Mouse (Mus musculus) heart, postnatal 0 days (tissue): Measurements from ENCODE around the gene Plekhf1. TPM values are rescaled to one million over a fixed set of nuclear protein-coding genes. Genes with fewer than 3 reads are reported as not detected.

Source experiments
- ATAC-seq: fragments of 200-750 bp; cut with Nextera tagmentation; 2 replicates; pipeline ENCODE4 v1.8.0; 2017; ENCODE audit warnings: low read depth, moderate number of reproducible peaks, moderate library complexity; ENCODE audit not compliant: insufficient read depth
- DNase-seq: peaks from one replicate; pipeline ENCODE4 v3.0.0-alpha.2; 2016; ENCODE audit warnings: low spot score
- H3K27ac ChIP-seq: fragments of 300-500 bp; sonication (generic); 2 replicates; pipeline ENCODE4 v1.5.1; 2014; ENCODE audit warnings: low read depth, mild to moderate bottlenecking
- H3K27me3 ChIP-seq: fragments of 300-500 bp; sonication (generic); 2 replicates; pipeline ENCODE4 v1.6.1; 2014; ENCODE audit warnings: low read length, mixed read lengths; ENCODE audit not compliant: control insufficient read depth, insufficient read depth
- H3K36me3 ChIP-seq: fragments of 300-500 bp; sonication (generic); replicated peaks from 2 replicates; pipeline ENCODE4 v1.6.1; 2014; ENCODE audit warnings: low read length, mixed read lengths; ENCODE audit not compliant: control insufficient read depth, insufficient read depth
- H3K4me1 ChIP-seq: fragments of 300-500 bp; sonication (generic); 2 replicates; pipeline ENCODE4 v1.6.1; 2014; ENCODE audit warnings: antibody characterized with exemption; ENCODE audit not compliant: control insufficient read depth, insufficient read depth
- H3K4me2 ChIP-seq: fragments of 300-500 bp; sonication (generic); 2 replicates; pipeline ENCODE4 v1.6.1; 2014; ENCODE audit warnings: low read depth, mild to moderate bottlenecking, low read length, moderate library complexity
- H3K4me3 ChIP-seq: fragments of 300-500 bp; sonication (generic); 2 replicates; pipeline ENCODE4 v1.5.1; 2014; ENCODE audit warnings: low read depth, low read length
- H3K9ac ChIP-seq: fragments of 300-500 bp; sonication (generic); replicated peaks from 2 replicates; pipeline ENCODE4 v1.6.1; 2014; ENCODE audit warnings: low read depth, low read length, mixed read lengths
- H3K9me3 ChIP-seq: fragments of 300-500 bp; sonication (generic); replicated peaks from 2 replicates; pipeline ENCODE4 v1.6.1; 2016; ENCODE audit warnings: low read length; ENCODE audit not compliant: control insufficient read depth
- CTCF ChIP-seq: IDR thresholded peaks from 2 replicates; pipeline ENCODE4 v1.5.1; 2016; ENCODE audit warnings: antibody characterized with exemption, control low read depth, low read depth
- EP300 ChIP-seq: IDR thresholded peaks from 2 replicates; pipeline ENCODE4 v1.6.1; 2016; ENCODE audit warnings: antibody characterized with exemption, low read depth
- WGBS: fragments of 180-500 bp; shearing (Covaris S2); extraction: QIAGEN DNeasy Blood & Tissue Kit; methylation state at CpG from one replicate; pipeline ENCODE4 v1.1.7; 2014; 5-methylcytosine and 5-hydroxymethylcytosine counted together
- polyA plus RNA-seq: library from polyadenylated mRNA; unstranded; fragments of >200 nt; fragmentation: Nextera tagmentation; extraction: Ambion mirVana; gene quantifications from 2 replicates; pipeline ENCODE4 v1.2.1, GENCODE M21; 2015
- total RNA-seq: library from RNA; depleted of rRNA; stranded (reverse); fragments of >200 nt; gene quantifications from 2 replicates; pipeline ENCODE4 v1.2.3, GENCODE M21; 2014; ENCODE audit warnings: low replicate concordance

The Plekhf1 gene
- total and polyA plus RNA-seq, 2 experiments from 2014 or later: 6.6 to 17.5 TPM

DNA sequence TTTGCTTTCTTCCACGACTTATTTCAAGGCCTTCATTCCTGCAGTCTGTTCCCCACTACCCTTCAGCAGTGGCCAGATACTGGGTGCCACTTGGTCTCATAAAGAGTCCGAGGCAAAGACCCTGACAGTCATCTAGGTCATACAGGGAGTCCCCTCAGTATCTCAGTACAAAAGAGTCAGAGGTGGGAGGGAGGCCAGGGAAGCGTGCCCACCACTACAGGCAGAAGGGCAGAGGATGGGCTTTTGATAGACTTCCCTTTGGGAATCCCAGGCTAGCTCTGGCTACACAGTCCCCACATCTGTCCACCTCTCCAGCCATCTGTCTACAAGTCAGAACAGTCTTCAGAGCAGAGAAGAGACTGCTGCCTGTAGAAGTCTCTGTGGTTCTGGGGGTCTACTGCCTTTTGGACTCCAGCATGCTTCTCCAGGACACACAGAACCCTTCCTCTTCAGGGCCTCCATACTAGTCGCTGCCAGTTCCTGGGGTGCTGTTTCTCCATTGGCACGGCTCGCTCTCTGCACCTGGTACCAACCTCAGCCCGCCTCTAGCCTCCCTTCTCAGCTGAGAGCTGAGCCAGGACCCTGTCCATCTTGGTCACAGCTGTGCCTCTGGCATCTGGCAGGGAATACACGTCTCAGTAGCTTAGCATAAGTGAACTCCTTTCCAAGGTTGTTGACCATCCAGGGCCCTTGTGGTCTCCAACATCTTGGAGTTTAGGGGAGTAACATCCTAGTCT lies 9.0 kb downstream of the Plekhf1 start:
- ATAC-seq (no peak), DNase-seq (no peak)
- peak overlapping the region; percentile 93 for H3K27ac ChIP-seq
- no peak overlapping the region for H3K4me2 ChIP-seq
- H3K27me3 ChIP-seq: no peaks in the 10 kb centered on the region
- H3K9ac ChIP-seq: no peak overlapping the region
- TF ChIP-seq CTCF (no peak), EP300 (no peak)
- H3K36me3 ChIP-seq: peaks cover 33% of the 10 kb centered on the region
- H3K4me3 ChIP-seq: no peak overlapping the region
- H3K4me1 ChIP-seq: peaks cover 45% of the 10 kb centered on the region
- H3K9me3 ChIP-seq: no peaks in the 10 kb centered on the region
- WGBS: 71% methylated on average over 8 of the region's 8 CpGs

DNA sequence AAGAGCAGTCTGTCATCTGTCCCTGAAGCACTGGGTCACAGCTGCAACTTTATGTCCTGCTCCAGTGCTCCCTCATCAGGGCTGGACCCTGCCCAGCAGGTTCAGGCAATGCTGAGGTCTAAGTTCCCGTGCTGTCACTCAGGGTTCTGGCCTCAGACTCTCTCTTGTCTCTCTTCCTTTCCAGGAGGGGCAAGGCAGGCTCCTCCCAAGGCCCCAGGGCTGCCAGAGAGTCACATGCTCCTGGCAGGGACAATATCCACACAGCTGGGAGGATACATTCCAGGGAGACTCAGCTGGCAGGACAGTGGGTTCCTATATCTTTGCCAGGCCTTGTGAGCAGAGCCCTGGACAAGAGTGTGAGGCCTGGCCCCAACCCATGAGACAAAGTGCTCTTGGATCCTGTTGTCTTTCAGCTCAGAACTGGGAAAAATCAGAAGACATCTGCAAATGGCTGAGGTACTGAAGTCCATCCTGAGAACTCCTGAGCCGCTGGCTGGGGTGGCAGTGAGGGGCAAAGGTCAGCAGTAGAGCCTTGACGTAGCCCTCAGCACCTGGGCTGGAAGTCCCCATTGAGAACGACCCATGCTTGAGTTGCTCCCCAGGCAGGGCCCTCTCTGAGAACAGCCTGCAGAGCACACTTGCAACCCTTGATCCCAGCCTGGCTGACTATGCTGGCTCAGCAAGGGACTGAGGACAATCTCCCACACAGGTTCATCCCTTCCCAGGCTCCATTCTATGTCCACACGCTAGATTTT lies 10.2 kb downstream of the Plekhf1 start:
- Histone ChIP-seq H3K9me3 (no peaks in the 10 kb centered on the region), H3K4me3 (no peak overlapping the region), H3K27ac (peak overlapping the region; percentile 93), H3K4me2 (no peak overlapping the region), H3K27me3 (no peaks in the 10 kb centered on the region), H3K36me3 (peaks cover 33% of the 10 kb centered on the region), H3K4me1 (peaks cover 47% of the 10 kb centered on the region), H3K9ac (0 out of 2 replicates have a peak overlapping the region, but pooled peaks have one; percentile 28)
- TF ChIP-seq CTCF: peak; percentile 42
- TF ChIP-seq EP300: peak; percentile 93
- ATAC-seq (peak; percentile 92), DNase-seq (peak; percentile 91)
- 38% methylated on average over 5 of the region's 5 CpGs for WGBS

DNA sequence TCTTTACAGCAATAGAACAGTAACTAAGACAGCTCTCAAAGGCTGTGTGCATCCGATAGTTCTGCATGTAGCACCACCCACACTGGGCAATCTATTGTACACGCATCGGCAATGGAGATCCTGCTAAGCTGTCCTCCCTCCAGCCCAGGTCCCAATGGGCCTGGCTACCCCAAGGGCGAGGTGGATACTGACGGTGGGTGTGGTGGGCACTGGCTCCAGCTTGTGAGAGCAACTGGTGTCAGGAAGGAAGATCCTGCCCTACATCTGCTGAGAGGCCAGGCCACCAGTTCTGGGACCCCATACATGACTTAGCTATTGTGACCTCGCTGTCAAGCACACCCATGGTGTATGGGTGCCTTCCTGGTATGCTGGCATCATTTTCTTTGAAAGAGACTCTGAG lies 12.1 kb downstream of the Plekhf1 start:
- 84% methylated on average over 6 of the region's 6 CpGs for WGBS
- Histone ChIP-seq H3K4me3 (no peak overlapping the region), H3K36me3 (peaks cover 23% of the 10 kb centered on the region), H3K4me2 (no peak overlapping the region), H3K4me1 (peaks cover 50% of the 10 kb centered on the region), H3K27ac (no peak overlapping the region), H3K27me3 (no peaks in the 10 kb centered on the region), H3K9me3 (no peaks in the 10 kb centered on the region), H3K9ac (no peak overlapping the region)
- TF ChIP-seq CTCF (no peak), EP300 (no peak)
- DNase-seq (no peak), ATAC-seq (no peak)

DNA sequence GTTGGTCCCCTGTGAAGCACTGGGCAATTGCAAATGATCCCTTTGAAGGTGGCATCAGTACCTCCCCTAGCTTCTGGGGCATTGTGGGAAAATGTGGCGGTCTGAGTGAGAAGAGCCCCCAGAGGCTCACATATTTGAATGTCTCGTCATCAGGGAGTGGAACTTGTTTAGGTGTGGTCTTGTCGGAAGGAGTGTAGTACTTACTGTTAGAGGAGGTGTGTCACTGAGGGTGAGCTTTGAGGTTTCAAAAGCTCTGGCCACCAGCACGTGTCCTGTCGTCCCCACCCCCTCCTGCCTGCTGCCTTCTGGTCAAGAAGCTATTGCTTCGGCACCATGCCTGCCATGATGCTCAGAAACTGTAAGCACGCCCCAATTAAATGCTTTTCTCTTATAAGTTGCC lies 12.5 kb downstream of the Plekhf1 start:
- DNase-seq (no peak), ATAC-seq (no peak)
- Histone ChIP-seq H3K4me3 (no peak overlapping the region), H3K9ac (no peak overlapping the region), H3K27me3 (no peaks in the 10 kb centered on the region), H3K36me3 (peaks cover 19% of the 10 kb centered on the region), H3K4me1 (peaks cover 46% of the 10 kb centered on the region), H3K4me2 (no peak overlapping the region), H3K27ac (no peak overlapping the region), H3K9me3 (no peaks in the 10 kb centered on the region)
- WGBS: 73% methylated on average over 7 of the region's 7 CpGs
- TF ChIP-seq EP300 (no peak), CTCF (no peak)

DNA sequence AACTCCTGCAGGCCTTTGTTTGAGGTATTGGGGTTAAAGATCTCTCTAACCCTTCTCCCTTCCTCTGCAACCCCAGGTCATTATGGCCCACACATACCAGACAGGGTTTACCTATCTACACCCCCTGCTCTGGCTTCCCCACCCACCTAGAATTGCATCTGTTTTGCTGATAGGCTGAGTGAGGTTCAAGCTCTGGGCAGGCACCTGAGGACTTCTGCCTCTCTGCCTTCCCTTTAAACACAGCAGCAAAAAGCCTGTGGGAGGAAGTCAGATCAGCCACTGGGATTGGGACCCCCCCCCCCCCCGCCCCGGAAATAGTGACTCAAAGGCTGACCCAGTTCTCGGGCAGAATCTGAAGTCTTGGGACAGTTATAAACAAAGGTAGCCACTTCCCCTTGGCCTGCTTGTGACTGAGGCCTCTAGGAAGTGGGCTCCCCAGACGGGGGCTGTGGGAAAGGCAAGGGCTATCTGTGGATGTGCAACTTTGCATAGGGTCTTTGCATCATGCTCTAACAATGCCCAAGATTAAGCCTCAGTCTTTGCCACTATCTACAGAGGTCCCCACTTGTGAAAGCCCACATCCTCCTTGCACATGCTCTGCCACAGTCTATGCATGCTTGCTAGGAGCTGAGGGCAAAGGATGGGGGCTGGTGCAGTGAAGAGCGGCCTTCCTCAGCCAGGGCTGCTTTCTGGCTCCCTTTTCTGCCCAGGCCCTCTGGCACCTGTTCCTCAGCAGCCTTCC lies 13.2 kb downstream of the Plekhf1 start:
- no peak overlapping the region for H3K9ac ChIP-seq
- ATAC-seq (no peak), DNase-seq (no peak)
- H3K4me1 ChIP-seq: peaks cover 41% of the 10 kb centered on the region
- peak overlapping the region; percentile 25; the same call in 1 of the 2 replicates for H3K27ac ChIP-seq
- no peak overlapping the region for H3K4me2 ChIP-seq
- 45% methylated on average over 5 of the region's 5 CpGs for WGBS
- TF ChIP-seq EP300 (no peak), CTCF (no peak)
- peaks cover 13% of the 10 kb centered on the region; the same call in 1 of the 2 replicates for H3K36me3 ChIP-seq
- no peaks in the 10 kb centered on the region for H3K9me3 ChIP-seq
- no peaks in the 10 kb centered on the region for H3K27me3 ChIP-seq
- H3K4me3 ChIP-seq: no peak overlapping the region
